Mouse (Mus musculus): Measurements from ENCODE around the gene Syngr2. TPM values are rescaled to one million over a fixed set of nuclear protein-coding genes. Genes with fewer than 3 reads are reported as not detected.
"Not testable (repeated sequence)": the region's sequence is repeated elsewhere in the genome, so short reads cannot be mapped to it uniquely, and the experiment has no call there.

Syngr2 gene
- polyA plus RNA-seq, 1 experiment from 2014 or later: 15.9 TPM

DNA sequence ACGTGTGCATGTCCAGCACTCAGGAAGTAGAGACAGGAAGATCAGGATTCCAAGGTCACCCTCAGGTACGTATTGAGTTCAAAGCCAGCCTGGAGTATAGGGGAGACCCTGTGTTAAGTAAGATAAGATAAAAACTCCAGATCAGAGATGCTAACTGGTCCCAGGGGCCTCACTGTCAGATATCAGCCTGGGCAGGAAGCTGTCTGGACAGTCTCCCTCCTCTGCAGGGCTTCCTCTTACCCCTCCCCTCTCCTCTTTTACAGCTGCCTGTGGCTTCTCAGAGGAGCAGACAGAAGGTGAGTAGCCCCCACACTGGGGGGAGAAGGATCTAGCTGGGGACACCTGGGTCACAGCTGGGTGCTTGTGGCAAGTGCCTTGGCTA is 11.3 kb upstream of the Syngr2 start:
- H3K4me1 ChIP-seq: no peaks in the 10 kb centered on the region
- no peak overlapping the region for H3K9ac ChIP-seq
- no peaks in the 10 kb centered on the region for H3K36me3 ChIP-seq (ENCODE audit: poor library complexity, severe bottlenecking)
- no peak overlapping the region for H3K27ac ChIP-seq
- no peaks in the 10 kb centered on the region for H3K9me3 ChIP-seq (replicated peaks)
- 62% methylated on average over 2 of the region's 2 CpGs for WGBS
- H3K4me2 ChIP-seq: no peak overlapping the region
- no peak overlapping the region for H3K4me3 ChIP-seq
- H3K27me3 ChIP-seq: 0 out of 2 replicates have a peak, but pooled peaks cover 2% of the 10 kb centered on the region
- no peak for ATAC-seq

DNA sequence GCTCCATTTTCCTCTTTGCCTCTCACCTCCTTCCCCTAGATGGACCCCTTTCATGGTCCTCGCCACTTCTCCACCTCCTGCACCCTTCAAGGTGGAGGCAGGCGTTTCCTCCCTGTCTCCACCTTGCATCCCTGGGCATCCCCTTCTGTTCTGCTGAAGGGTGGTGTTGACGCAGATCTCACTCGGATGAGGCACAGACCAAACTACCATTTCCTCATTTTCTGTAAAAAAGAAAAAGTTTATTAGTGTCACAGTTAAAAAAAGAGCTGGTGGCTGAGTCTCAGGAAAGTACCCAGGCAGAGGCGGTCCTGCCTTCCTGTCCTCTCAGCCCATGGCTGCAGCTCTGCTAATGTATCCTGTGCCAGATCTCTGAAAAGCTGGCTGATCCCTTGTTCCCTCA is 10.3 kb upstream of the Syngr2 start:
- Histone ChIP-seq H3K27ac (no peak overlapping the region), H3K4me2 (no peak overlapping the region), H3K9ac (no peak overlapping the region), H3K9me3 (replicated peaks) (no peaks in the 10 kb centered on the region), H3K36me3 (ENCODE audit: poor library complexity, severe bottlenecking) (no peaks in the 10 kb centered on the region), H3K4me1 (no peaks in the 10 kb centered on the region), H3K4me3 (no peak overlapping the region), H3K27me3 (no peaks in the 10 kb centered on the region)
- WGBS: 68% methylated on average over 5 of the region's 5 CpGs
- no peak for ATAC-seq

DNA sequence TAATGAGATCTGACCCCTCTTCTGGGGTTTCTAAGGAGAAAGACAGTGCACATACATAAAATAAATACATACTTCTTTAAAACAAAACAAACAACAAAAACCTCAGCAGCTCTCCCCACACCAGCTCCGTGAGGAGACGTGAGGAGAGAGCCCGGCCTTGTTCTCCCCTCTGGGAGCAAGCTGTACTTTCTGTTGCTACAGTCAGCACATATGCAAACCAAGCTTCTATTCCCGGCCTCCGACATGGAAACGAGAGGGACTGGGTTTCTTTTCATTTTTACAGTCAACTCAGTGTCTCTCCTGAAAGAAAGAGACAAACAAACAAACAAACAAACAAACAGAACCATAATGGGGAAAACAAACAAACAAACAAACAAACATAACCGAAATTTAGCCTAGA is 9.4 kb upstream of the Syngr2 start:
- Histone ChIP-seq H3K27me3 (no peaks in the 10 kb centered on the region), H3K4me1 (no peaks in the 10 kb centered on the region), H3K9me3 (replicated peaks) (no peaks in the 10 kb centered on the region), H3K4me3 (no peak overlapping the region), H3K9ac (no peak overlapping the region), H3K4me2 (no peak overlapping the region), H3K36me3 (ENCODE audit: poor library complexity, severe bottlenecking) (no peaks in the 10 kb centered on the region), H3K27ac (no peak overlapping the region)
- WGBS: 81% methylated on average over 7 of the region's 7 CpGs
- ATAC-seq: no peak

GRCm38 (mm10) chr11:117801650-117802049 is 7.8 kb upstream of the Syngr2 start:
- Histone ChIP-seq H3K4me2 (no peak overlapping the region), H3K9me3 (replicated peaks) (no peaks in the 10 kb centered on the region), H3K27ac (no peak overlapping the region), H3K36me3 (ENCODE audit: poor library complexity, severe bottlenecking) (no peaks in the 10 kb centered on the region), H3K4me3 (no peak overlapping the region), H3K27me3 (no peaks in the 10 kb centered on the region), H3K4me1 (no peaks in the 10 kb centered on the region), H3K9ac (no peak overlapping the region)
- no peak for ATAC-seq
- WGBS: 74% methylated on average over 7 of the region's 7 CpGs

DNA sequence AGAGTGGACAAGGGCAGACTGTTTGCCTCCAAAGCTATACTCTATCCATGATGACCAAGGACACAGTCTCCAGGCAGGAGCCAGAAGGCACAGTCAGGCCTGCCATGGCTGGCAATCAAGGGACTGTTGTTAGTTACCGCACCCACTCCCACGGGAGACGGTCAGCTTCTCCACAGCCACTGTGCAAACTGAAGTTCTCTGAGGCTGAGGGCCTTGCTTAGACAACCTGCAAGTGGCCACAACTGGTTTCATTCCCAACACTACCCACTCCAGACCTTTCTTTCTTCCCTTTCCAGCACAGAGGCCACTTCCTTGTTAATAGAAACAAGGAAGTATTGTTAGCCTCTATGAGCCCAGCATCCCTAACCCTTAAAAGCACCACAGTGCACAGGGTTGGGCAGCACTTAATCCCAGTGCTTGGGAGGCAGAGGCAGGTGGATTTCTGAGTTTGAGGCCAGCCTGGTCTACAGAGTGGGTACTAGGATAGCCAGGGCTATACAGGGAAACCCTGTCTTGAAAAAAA is 6.2 kb upstream of the Syngr2 start:
- Histone ChIP-seq H3K36me3 (ENCODE audit: poor library complexity, severe bottlenecking) (no peaks in the 10 kb centered on the region), H3K9ac (no peak overlapping the region), H3K27me3 (no peaks in the 10 kb centered on the region), H3K27ac (no peak overlapping the region), H3K4me1 (no peaks in the 10 kb centered on the region), H3K4me2 (no peak overlapping the region), H3K9me3 (replicated peaks) (no peaks in the 10 kb centered on the region), H3K4me3 (no peak overlapping the region)
- WGBS: 98% methylated on average over 3 of the region's 3 CpGs
- no peak for ATAC-seq

DNA sequence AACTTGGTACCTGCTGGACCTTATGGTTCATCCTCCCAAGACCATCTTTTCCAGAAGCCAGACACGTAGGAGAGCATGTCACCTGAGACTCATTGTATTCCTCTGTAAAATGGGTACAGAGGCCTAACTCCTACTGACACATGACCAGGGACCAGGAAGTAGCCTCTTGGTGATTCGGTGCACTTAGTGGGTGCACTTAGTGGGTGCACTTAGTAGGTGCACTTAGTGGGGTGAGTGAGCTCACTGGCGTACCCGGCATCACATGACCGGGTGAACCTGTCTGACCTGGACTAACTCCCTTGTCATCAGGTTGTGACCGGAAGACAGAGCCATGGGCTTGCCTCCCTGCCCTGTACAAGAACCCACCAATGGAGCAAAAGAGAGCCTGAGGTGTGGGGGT is 2.7 kb upstream of the Syngr2 start:
- no peaks in the 10 kb centered on the region for H3K9me3 ChIP-seq (replicated peaks)
- H3K4me3 ChIP-seq: no peak overlapping the region
- no peak overlapping the region for H3K9ac ChIP-seq
- no peaks in the 10 kb centered on the region for H3K36me3 ChIP-seq (ENCODE audit: poor library complexity, severe bottlenecking)
- H3K4me1 ChIP-seq: peaks cover 18% of the 10 kb centered on the region
- 90% methylated on average over 6 of the region's 6 CpGs for WGBS
- no peak overlapping the region for H3K27ac ChIP-seq
- ATAC-seq: no peak
- peaks cover 14% of the 10 kb centered on the region for H3K27me3 ChIP-seq
- no peak overlapping the region for H3K4me2 ChIP-seq

DNA sequence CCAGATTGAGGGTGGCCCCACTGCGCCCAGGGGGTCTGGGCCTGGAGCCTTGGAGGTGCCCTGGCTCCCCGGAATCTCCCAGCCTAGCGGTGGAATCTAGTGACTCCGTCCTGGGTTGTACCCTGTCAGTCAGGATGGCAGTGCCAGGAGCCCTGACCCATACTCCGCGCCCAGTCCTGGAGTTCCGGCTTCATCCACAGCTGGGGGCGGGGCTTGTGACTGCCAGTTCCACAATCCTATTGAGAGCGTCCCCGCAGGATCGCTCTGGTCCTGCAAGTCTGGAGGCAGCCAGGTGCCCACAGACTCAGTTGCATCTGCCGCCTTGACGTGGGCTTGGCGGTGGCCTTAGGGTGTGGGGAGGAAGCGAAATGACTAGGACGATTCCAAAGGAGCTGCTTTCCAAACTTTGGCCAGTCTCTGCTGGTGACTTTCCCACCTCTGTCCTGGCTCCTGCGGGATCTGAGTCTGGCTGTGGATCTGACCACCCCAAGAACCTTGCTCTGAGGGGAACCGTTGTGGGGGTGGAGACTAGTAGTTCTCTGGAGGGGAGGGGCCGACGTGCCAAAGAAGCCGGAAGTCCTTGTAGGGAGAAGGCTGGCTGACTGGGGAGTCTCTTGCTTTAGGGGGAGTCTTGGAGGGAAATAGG is 1.1 kb downstream of the Syngr2 start:
- Histone ChIP-seq H3K27ac (0 out of 2 replicates have a peak overlapping the region, but pooled peaks have one; percentile 44), H3K36me3 (ENCODE audit: poor library complexity, severe bottlenecking) (peaks cover 37% of the 10 kb centered on the region), H3K4me3 (peak overlapping the region; percentile 67), H3K4me2 (peak overlapping the region; percentile 99), H3K4me1 (peaks cover 18% of the 10 kb centered on the region), H3K9ac (peak overlapping the region; percentile 74), H3K9me3 (replicated peaks) (no peaks in the 10 kb centered on the region), H3K27me3 (peaks cover 14% of the 10 kb centered on the region)
- WGBS: 0% methylated on average over 21 of the region's 21 CpGs
- ATAC-seq: peak; percentile 85

DNA sequence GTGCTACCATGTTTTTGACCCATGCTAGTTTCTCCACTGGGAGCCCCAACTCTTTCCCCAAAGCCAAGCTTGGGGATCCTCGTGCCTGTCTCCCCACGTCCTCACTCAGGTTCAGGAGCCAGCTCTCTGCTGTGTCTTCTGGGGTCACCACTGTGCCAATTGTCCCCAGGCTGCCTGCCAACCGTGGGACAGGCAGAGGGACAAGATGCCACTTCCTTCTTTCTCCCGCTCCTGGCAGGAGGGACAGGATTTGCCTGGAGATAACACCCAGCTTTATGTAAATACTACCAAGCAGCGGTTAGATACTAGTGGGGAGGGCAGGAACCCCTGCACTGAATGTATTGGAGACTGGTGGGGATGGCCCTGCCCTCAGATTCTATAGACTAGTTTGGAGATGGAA is 4.4 kb downstream of the Syngr2 start:
- Histone ChIP-seq H3K27me3 (peaks cover 14% of the 10 kb centered on the region), H3K9me3 (replicated peaks) (no peaks in the 10 kb centered on the region), H3K4me3 (no peak overlapping the region), H3K9ac (no peak overlapping the region), H3K27ac (no peak overlapping the region), H3K4me1 (peaks cover 18% of the 10 kb centered on the region), H3K36me3 (ENCODE audit: poor library complexity, severe bottlenecking) (peaks cover 70% of the 10 kb centered on the region), H3K4me2 (no peak overlapping the region)
- 83% methylated on average over 5 of the region's 5 CpGs for WGBS
- ATAC-seq: no peak

DNA sequence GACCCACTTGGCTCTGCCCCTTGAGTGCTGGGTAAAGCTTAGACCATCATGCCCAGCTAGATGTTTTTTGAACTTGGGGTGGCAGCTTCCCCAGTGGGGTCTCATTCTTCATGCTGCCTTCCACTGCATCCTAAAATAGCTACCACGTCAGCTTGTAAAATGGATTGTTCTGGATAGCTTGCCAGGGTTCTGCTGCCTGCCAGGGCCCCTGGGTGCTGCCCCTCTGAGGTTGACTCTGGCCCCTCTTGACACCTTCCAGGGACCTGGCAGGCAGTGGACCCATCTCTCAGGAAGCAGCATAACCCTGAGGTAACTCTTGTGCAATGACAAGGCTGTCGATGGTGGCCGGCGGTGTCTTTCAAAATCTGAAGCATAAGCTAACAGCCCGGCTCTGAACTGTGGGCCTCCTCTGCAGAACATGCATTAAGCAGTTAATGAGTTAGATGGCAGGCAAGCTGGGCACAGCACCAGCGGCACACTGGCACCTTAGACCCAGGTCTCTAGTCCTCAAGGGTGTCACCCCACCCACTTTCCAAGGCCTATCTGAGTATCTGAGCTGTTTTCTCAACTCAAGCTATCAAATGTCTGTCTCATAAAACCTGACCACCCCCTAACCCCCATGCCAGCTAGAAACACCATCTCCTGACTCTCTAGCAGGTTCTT is 5.4 kb downstream of the Syngr2 start:
- Histone ChIP-seq H3K9ac (no peak overlapping the region), H3K4me3 (no peak overlapping the region), H3K4me1 (peaks cover 25% of the 10 kb centered on the region), H3K9me3 (replicated peaks) (no peaks in the 10 kb centered on the region), H3K36me3 (ENCODE audit: poor library complexity, severe bottlenecking) (peaks cover 79% of the 10 kb centered on the region), H3K27ac (no peak overlapping the region), H3K27me3 (peaks cover 4% of the 10 kb centered on the region), H3K4me2 (no peak overlapping the region)
- ATAC-seq: no peak
- WGBS: 93% methylated on average over 6 of the region's 6 CpGs

GRCm38 (mm10) chr11:117815850-117816249 is 6.4 kb downstream of the Syngr2 start:
- H3K4me2 ChIP-seq, H3K27me3 ChIP-seq: not testable (repeated sequence)

DNA sequence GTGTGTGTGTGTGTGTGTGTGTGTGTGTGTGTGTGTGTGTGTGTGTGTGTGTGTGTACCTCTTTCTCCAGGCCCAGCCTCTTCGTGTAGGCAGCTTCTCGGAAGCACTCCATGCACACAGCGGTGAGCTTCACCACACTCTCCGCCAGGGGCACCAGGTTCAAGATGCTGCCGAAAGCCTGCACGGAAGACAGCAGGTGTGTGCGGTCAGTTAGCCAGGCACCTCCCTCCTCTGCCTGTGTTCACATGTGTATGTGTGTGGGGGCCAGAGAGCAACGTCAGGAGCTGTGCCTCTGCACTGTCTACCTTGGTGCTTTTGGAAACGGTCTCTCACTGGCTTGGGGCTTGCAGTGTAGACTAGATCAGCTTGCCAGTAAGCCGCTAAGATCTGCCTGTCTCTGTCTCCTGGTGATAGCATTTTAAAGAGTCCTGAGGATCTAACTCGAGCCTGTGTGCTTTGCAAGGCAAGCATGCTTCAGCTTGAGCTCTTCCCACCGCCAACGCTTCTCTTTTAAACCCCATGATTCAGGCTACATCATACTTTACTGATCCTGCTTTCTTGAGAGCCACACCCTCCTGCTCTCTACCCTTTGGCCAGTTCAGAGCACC is 7.0 kb downstream of the Syngr2 start:
- H3K27ac ChIP-seq: no peak overlapping the region

More at GRCm38 (mm10) chr11:117815850-117816249, 6.4 kb downstream of the Syngr2 start:
- ATAC-seq; H3K9me3 ChIP-seq (replicated peaks); H3K9ac ChIP-seq; H3K27ac ChIP-seq; H3K4me3 ChIP-seq: not testable (repeated sequence)
- peaks cover 15% of the 10 kb centered on the region for H3K4me1 ChIP-seq
- WGBS: 83% methylated on average over 9 of the region's 9 CpGs
- H3K36me3 ChIP-seq (ENCODE audit: poor library complexity, severe bottlenecking): peaks cover 89% of the 10 kb centered on the region

GRCm38 (mm10) chr11:117819095-117819494 is 9.6 kb downstream of the Syngr2 start:
- Histone ChIP-seq H3K27ac (no peak overlapping the region), H3K9ac (no peak overlapping the region), H3K9me3 (replicated peaks) (no peaks in the 10 kb centered on the region), H3K36me3 (ENCODE audit: poor library complexity, severe bottlenecking) (peaks cover 96% of the 10 kb centered on the region), H3K4me3 (no peak overlapping the region), H3K4me1 (peaks cover 22% of the 10 kb centered on the region), H3K4me2 (no peak overlapping the region), H3K27me3 (no peaks in the 10 kb centered on the region)
- 56% methylated on average over 8 of the region's 8 CpGs for WGBS
- no peak for ATAC-seq

More for the DNA sequence above, 7.0 kb downstream of the Syngr2 start:
- no peak overlapping the region for H3K4me2 ChIP-seq
- ATAC-seq: no peak
- H3K9me3 ChIP-seq (replicated peaks): no peaks in the 10 kb centered on the region
- 88% methylated on average over 13 of the region's 13 CpGs for WGBS
- no peak overlapping the region for H3K4me3 ChIP-seq
- no peaks in the 10 kb centered on the region for H3K27me3 ChIP-seq
- peaks cover 10% of the 10 kb centered on the region for H3K4me1 ChIP-seq
- no peak overlapping the region for H3K9ac ChIP-seq
- H3K36me3 ChIP-seq (ENCODE audit: poor library complexity, severe bottlenecking): peaks cover 96% of the 10 kb centered on the region
